Mouse (Mus musculus): ENCODE results near the gene Gm44973.

- TF ChIP-seq CTCF (IDR thresholded peaks at IDR 0.05; ENCODE audit: low read depth) = no peak
- TF ChIP-seq EP300 (optimal IDR thresholded peaks at IDR 0.05) = no peak
Measured at GRCm38 (mm10) chr7:5056651-5057263, 41.5 kb downstream of the Gm44973 start.
